Comparison of ENCODE assay signal across 8 mouse cellular contexts in genomic region chr5:136882055-136882787, GRCm38 (mm10). TPM values are rescaled to one million over a fixed set of nuclear protein-coding genes. Genes with fewer than 3 reads are reported as not detected.
DNase-seq lines count a peak whose midpoint lies in the region; ATAC-seq and TF ChIP-seq lines count a peak whose summit lies in the region.

No protein-coding gene starts in this region.

- H3K27me3 ChIP-seq in hindbrain, embryonic 15.5 days, result peaks cover 10% of the 10 kb centered on the region
- peaks cover 9% of the 10 kb centered on the region for H3K27me3 ChIP-seq in myocyte (ENCODE audit: control insufficient read depth, insufficient read depth, insufficient read length)

- WGBS in hindbrain, embryonic 15.5 days, result 2% methylated on average over 47 of the region's 47 CpGs

- H3K4me1 ChIP-seq in embryonic fibroblast, embryonic 13.5 days (ENCODE audit: control insufficient read depth, insufficient read depth, low read length), result no peaks in the 10 kb centered on the region; the same call in 1 of the 2 replicates
- H3K4me1 ChIP-seq in hindbrain, embryonic 15.5 days (replicated peaks), result peaks cover 22% of the 10 kb centered on the region

- no peaks in the 10 kb centered on the region for H3K79me2 ChIP-seq in myocyte (ENCODE audit: control insufficient read depth, insufficient read depth)

- intact Hi-C loops in left cerebral cortex, adult 2 months (cut with DNase I), result no loop called here
- intact Hi-C loops in left cerebral cortex, postnatal 4 days (cut with DNase I), result no loop called here

- no peaks in the 10 kb centered on the region for H3K9me3 ChIP-seq in hindbrain, embryonic 15.5 days

- H3ac ChIP-seq in myocyte (ENCODE audit: control insufficient read depth, insufficient read length), result no peak overlapping the region

- peak overlapping the region; percentile 44 for H3K4me3 ChIP-seq in left cerebral cortex, adult 2 months
- H3K4me3 ChIP-seq in embryonic fibroblast, embryonic 13.5 days (ENCODE audit: insufficient read depth, low read length), result peak overlapping the region; percentile 3; the same call in 1 of the 2 replicates
- H3K4me3 ChIP-seq in hindbrain, embryonic 15.5 days, result peak overlapping the region; percentile 72
- no peak overlapping the region for H3K4me3 ChIP-seq in myocyte

- peak overlapping the region; percentile 75 for H3K9ac ChIP-seq in hindbrain, embryonic 15.5 days

- peak overlapping the region; percentile 48; the same call in 1 of the 2 replicates for H3K27ac ChIP-seq in left cerebral cortex, adult 2 months
- no peak overlapping the region for H3K27ac ChIP-seq in embryonic fibroblast, embryonic 13.5 days (ENCODE audit: insufficient read depth, low read length)
- H3K27ac ChIP-seq in hindbrain, embryonic 15.5 days (replicated peaks), result peak overlapping the region; percentile 52; the same call in 1 of the 2 replicates

- no peak for TF ChIP-seq CTCF in left cerebral cortex, adult 2 months (IDR thresholded peaks at IDR 0.05)
- no peak for TF ChIP-seq CTCF in embryonic fibroblast, embryonic 13.5 days (IDR thresholded peaks at IDR 0.05; ENCODE audit: borderline replicate concordance, insufficient read depth, low read length)

- peak in 1 of 2 experiments; percentile 18 for DNase-seq in left cerebral cortex, adult 2 months (ENCODE audit: extremely low spot score in 1 of 2, low spot score in 2 of 2)
- no peak for DNase-seq in left cerebral cortex, postnatal 4 days
- no peak for DNase-seq in right cerebral cortex, postnatal 10 days (ENCODE audit: low spot score in 2 of 2)
- no peak for DNase-seq in adrenal gland, adult 8-10 months

- no peak for TF ChIP-seq POLR2A in embryonic fibroblast, embryonic 13.5 days (IDR thresholded peaks at IDR 0.05; ENCODE audit: low read depth, low read length)
- TF ChIP-seq POLR2A in myocyte (IDR thresholded peaks at IDR 0.05; ENCODE audit: insufficient read length, low read depth), result no peak

- peak overlapping the region; percentile 87 for H3K4me2 ChIP-seq in hindbrain, embryonic 15.5 days
- H3K4me2 ChIP-seq in myocyte (ENCODE audit: low read depth), result peak overlapping the region; percentile 5

- peak; percentile 17; the same call in 1 of the 2 replicates for ATAC-seq in hindbrain, embryonic 15.5 days (ENCODE audit: low FRiP score, low read depth)
- ATAC-seq in CD4-positive, CD25-positive, alpha-beta regulatory T cell, adult 4 months, result no peak

- no peaks in the 10 kb centered on the region for H3K36me3 ChIP-seq in hindbrain, embryonic 15.5 days
- no peaks in the 10 kb centered on the region for H3K36me3 ChIP-seq in myocyte (ENCODE audit: control insufficient read depth, insufficient read depth)

TF ChIP-seq in myocyte, 11 proteins besides CTCF, POLR2A, EP300 and RAD21:
- TF ChIP-seq POLR2AphosphoS2 (IDR thresholded peaks at IDR 0.05; ENCODE audit: insufficient read length, low read depth) (no peak), TCF12 (IDR thresholded peaks at IDR 0.05; ENCODE audit: insufficient read depth, poor library complexity, severe bottlenecking) (no peak)

RNA-seq across cellular contexts. Expression of gene Col26a1, which starts 0.8 kb away (rescaled TPM):
- 10 to 100 TPM in 1 of 2 experiments, 1 to 10 TPM in 1; 9.4 to 12.8 TPM for total RNA-seq in left cerebral cortex, adult 2 months (2021)
- total RNA-seq in left cerebral cortex, postnatal 4 days (2021), result 10 to 100 TPM; 28.0 to 28.6 TPM
- 4.4 TPM in 1 of 2 replicates, not detected in the other for polyA plus RNA-seq in embryonic fibroblast, embryonic 13.5 days (2011; ENCODE audit: insufficient read length, low read depth, missing spikeins)
- polyA plus RNA-seq in hindbrain, embryonic 15.5 days (2015; fragmentation: Nextera tagmentation; extraction: Ambion mirVana), result 37.8 and 41.8 TPM in 2 replicates
- 1.00 TPM for polyA plus RNA-seq in myocyte (2012; fragmentation: generic; extraction: Trizol)
- polyA plus RNA-seq in CD4-positive, CD25-positive, alpha-beta regulatory T cell, adult 4 months (2017; shearing (Covaris generic)), result under 1 TPM in 1 of 2 experiments, not detected in 1; 0.41 TPM
- total RNA-seq in adrenal gland, adult 8-10 months (2022), result 1 to 10 TPM in 2 of 4 experiments, under 1 TPM in 2; 0.22 to 1.4 (median 0.94) TPM

RNA-seq across cellular contexts. Expression of gene Ift22, which starts 25.7 kb away (rescaled TPM):
- total RNA-seq in left cerebral cortex, adult 2 months (2021), result 10 to 100 TPM; 94.8 to 95.0 TPM
- total RNA-seq in left cerebral cortex, postnatal 4 days (2021), result 10 to 100 TPM; 51.2 to 56.2 TPM
- polyA plus RNA-seq in embryonic fibroblast, embryonic 13.5 days (2011; ENCODE audit: insufficient read length, low read depth, missing spikeins), result 30.0 and 32.3 TPM in 2 replicates
- 129 and 131 TPM in 2 replicates for polyA plus RNA-seq in hindbrain, embryonic 15.5 days (2015; fragmentation: Nextera tagmentation; extraction: Ambion mirVana)
- 19.6 TPM for polyA plus RNA-seq in myocyte (2012; fragmentation: generic; extraction: Trizol)
- 10 to 100 TPM; 12.5 to 14.1 TPM for polyA plus RNA-seq in CD4-positive, CD25-positive, alpha-beta regulatory T cell, adult 4 months (2017; shearing (Covaris generic))
- 10 to 100 TPM; 30.5 to 53.5 (median 41.9) TPM for total RNA-seq in adrenal gland, adult 8-10 months (2022)
